Mouse (Mus musculus) layer of hippocampus, postnatal 10 days (tissue): ENCODE data around the gene Lgals4. TPM values are rescaled to one million over a fixed set of nuclear protein-coding genes. Genes with fewer than 3 reads are reported as not detected.

ENCODE experiments used
- total RNA-seq, 2 experiments: library from RNA; stranded (reverse); gene quantifications; 2 replicates each; pipeline ENCODE4 v1.2.3; 2021

The Lgals4 gene
- total RNA-seq, 2 experiments from 2014 or later: 2.1 to 2.7 TPM

Other genes starting within 250 kb of the Lgals4 start
- 10 to 100 TPM; 58.4 to 61.9 TPM for gene Samd4b, start 235.7 kb upstream of the Lgals4 start, total RNA-seq
- gene Pak4, start 235.7 kb upstream of the Lgals4 start, total RNA-seq: 10 to 100 TPM; 11.7 to 13.0 TPM
- 1 to 10 TPM; 1.5 to 2.1 TPM for gene Acp7, start 202.5 kb upstream of the Lgals4 start, total RNA-seq
- 10 to 100 TPM; 16.2 to 19.8 TPM for gene Fbxo27, start 141.0 kb upstream of the Lgals4 start, total RNA-seq
- gene Fbxo17, start 117.0 kb upstream of the Lgals4 start, total RNA-seq: 1 to 10 TPM; 2.0 to 2.2 TPM
- gene Mrps12, start 92.0 kb upstream of the Lgals4 start, total RNA-seq: 10 to 100 TPM; 45.7 to 52.1 TPM
- 10 to 100 TPM; 14.1 to 17.2 TPM for gene Sars2, start 91.9 kb upstream of the Lgals4 start, total RNA-seq
- gene Ccer2, start 77.7 kb upstream of the Lgals4 start, total RNA-seq: under 1 TPM; 0.46 to 0.54 TPM
- 100 to 1,000 TPM; 150 to 167 TPM for gene Sirt2, start 67.1 kb upstream of the Lgals4 start, total RNA-seq
- 10 to 100 TPM; 32.2 to 35.8 TPM for gene Nfkbib, start 66.3 kb upstream of the Lgals4 start, total RNA-seq
- gene Rinl, start 44.9 kb upstream of the Lgals4 start, total RNA-seq: 1 to 10 TPM; 1.5 to 2.0 TPM
- 100 to 1,000 TPM; 441 to 521 TPM for gene Hnrnpl, start 25.3 kb upstream of the Lgals4 start, total RNA-seq
- gene Ech1, start 8.6 kb upstream of the Lgals4 start, total RNA-seq: 10 to 100 TPM; 49.1 to 50.8 TPM
- gene Lgals7, start 30.0 kb downstream of the Lgals4 start, total RNA-seq: under 1 TPM in 1 of 2 experiments, not detected in 1; 0.62 TPM
- gene Capn12, start 47.6 kb downstream of the Lgals4 start, total RNA-seq: under 1 TPM; 0.54 to 0.82 TPM
- 100 to 1,000 TPM; 128 to 129 TPM for gene Actn4, start 128.5 kb downstream of the Lgals4 start, total RNA-seq
- 100 to 1,000 TPM; 177 to 178 TPM for gene Eif3k, start 148.0 kb downstream of the Lgals4 start, total RNA-seq
- gene Map4k1, start 148.2 kb downstream of the Lgals4 start, total RNA-seq: 1 to 10 TPM; 4.6 to 5.8 TPM